Mouse (Mus musculus) adrenal gland, adult 2 months (tissue): Measurements from ENCODE around the gene Vmn1r124. TPM values are rescaled to one million over a fixed set of nuclear protein-coding genes. Genes with fewer than 3 reads are reported as not detected.
"Not testable (repeated sequence)": the region's sequence is repeated elsewhere in the genome, so short reads cannot be mapped to it uniquely, and the experiment has no call there.

Experiments
- DNase-seq: peaks from one replicate; pipeline ENCODE4 v3.0.0; 2021
- long read RNA-seq: library from polyadenylated mRNA; stranded (forward); transcript quantifications from one replicate; pipeline ENCODE4 v2.0.0, GENCODE M21; 2021
- polyA plus RNA-seq: library from polyadenylated mRNA; depleted of rRNA; stranded (reverse); fragments of >200 nt; gene quantifications from 2 replicates; pipeline ENCODE4 v1.2.3, GENCODE M21; 2012; rRNA removed
- total RNA-seq, 2 experiments: library from RNA; stranded (reverse); gene quantifications; 2 replicates each; pipeline ENCODE4 v1.2.3; 2021

Vmn1r124 gene
- not detected for total RNA-seq
- polyA plus RNA-seq = not detected in 2 replicates
- long read RNA-seq = 0 reads

DNA sequence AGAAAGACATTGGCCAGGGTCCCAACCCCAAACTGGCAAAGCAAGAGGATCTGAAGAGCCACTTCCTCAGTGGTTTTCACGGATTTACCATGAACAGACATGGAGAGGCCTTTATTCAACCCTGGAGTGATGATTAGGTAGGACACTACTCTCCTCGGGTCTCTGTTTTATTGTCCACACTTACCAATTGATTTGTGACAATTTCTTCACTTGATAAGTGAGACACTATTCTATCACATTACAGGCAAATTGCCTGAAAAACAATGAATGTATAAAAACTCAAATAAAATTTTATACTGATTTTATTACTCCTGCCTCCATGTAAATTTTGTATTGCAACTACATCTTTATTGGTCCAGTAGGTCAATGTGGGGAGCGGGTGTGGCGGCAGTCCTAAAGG is at the start of gene Vmn1r124:
Vmn1r124 (minus strand) TSS at position 101 of the 400 bp plus-strand sequence.
- not testable (repeated sequence) for DNase-seq

DNA sequence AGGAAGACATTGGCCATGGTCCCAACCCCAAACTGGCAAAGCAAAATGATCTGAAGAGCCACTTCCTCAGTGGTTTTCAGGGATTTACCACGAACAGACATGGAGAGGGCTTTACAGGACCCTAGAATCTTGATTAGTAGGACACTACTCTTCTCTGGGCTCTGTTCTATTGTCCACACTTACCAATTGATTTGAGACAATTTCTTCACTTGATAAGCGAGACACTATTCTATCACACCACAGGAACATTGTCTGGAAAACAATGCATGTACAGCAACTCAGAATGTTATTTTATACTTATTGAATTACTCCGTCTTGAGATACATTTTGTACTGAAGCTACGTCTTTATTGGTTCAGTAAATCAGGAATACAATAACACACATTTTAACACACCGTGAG is 41.0 kb upstream of the Vmn1r124 start, which contains the start of gene Vmn1r126:
Vmn1r126 (minus strand) TSS at position 101 of the 400 bp plus-strand sequence.
- DNase-seq = not testable (repeated sequence)

DNA sequence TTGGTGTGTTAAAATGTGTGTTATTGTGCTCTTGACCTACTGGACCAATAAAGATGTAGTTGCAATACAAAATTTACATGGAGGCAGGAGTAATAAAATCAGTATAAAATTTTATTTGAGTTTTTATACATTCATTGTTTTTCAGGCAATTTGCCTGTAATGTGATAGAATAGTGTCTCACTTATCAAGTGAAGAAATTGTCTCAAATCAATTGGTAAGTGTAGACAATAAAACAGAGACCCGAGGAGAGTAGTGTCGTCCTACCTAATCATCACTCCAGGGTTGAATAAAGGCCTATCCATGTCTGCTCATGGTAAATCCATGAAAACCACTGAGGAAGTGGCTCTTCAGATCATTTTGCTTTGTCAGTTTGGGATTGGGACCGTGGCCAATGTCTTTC is 11.5 kb upstream of the Vmn1r124 start, which contains the start of gene Vmn1r125:
Vmn1r125 (plus strand) TSS at position 301 of the 400 bp plus-strand sequence.
- not testable (repeated sequence) for DNase-seq

Other genes starting within 250 kb of the Vmn1r124 start
- not detected for gene Vmn1r119, start 248.2 kb downstream of the Vmn1r124 start, total RNA-seq
- not detected in 2 replicates for gene Vmn1r119, start 248.2 kb downstream of the Vmn1r124 start, polyA plus RNA-seq
- not detected for gene Vmn1r120, start 206.8 kb downstream of the Vmn1r124 start, total RNA-seq
- gene Vmn1r120, start 206.8 kb downstream of the Vmn1r124 start, polyA plus RNA-seq = not detected in 2 replicates
- gene Vmn1r121, start 162.1 kb downstream of the Vmn1r124 start, total RNA-seq = not detected
- gene Vmn1r121, start 162.1 kb downstream of the Vmn1r124 start, polyA plus RNA-seq = not detected in 2 replicates
- gene Vmn1r122, start 126.5 kb downstream of the Vmn1r124 start, total RNA-seq = not detected
- gene Vmn1r122, start 126.5 kb downstream of the Vmn1r124 start, polyA plus RNA-seq = not detected in 2 replicates
- gene Vmn1r123, start 98.4 kb downstream of the Vmn1r124 start, total RNA-seq = not detected
- not detected in 2 replicates for gene Vmn1r123, start 98.4 kb downstream of the Vmn1r124 start, polyA plus RNA-seq
- gene Gm5157, start 70.2 kb downstream of the Vmn1r124 start, total RNA-seq = not detected
- gene Gm5157, start 70.2 kb downstream of the Vmn1r124 start, polyA plus RNA-seq = not detected in 2 replicates
- not detected for gene Vmn1r125, start 11.6 kb upstream of the Vmn1r124 start, total RNA-seq
- not detected in 2 replicates for gene Vmn1r125, start 11.6 kb upstream of the Vmn1r124 start, polyA plus RNA-seq
- not detected for gene Vmn1r126, start 40.9 kb upstream of the Vmn1r124 start, total RNA-seq
- not detected in 2 replicates for gene Vmn1r126, start 40.9 kb upstream of the Vmn1r124 start, polyA plus RNA-seq
- gene Vmn1r127, start 59.2 kb upstream of the Vmn1r124 start, total RNA-seq = not detected
- not detected in 2 replicates for gene Vmn1r127, start 59.2 kb upstream of the Vmn1r124 start, polyA plus RNA-seq
- not detected for gene Vmn1r128, start 88.8 kb upstream of the Vmn1r124 start, total RNA-seq
- not detected in 2 replicates for gene Vmn1r128, start 88.8 kb upstream of the Vmn1r124 start, polyA plus RNA-seq
- gene Vmn1r129, start 100.7 kb upstream of the Vmn1r124 start, total RNA-seq = not detected
- gene Vmn1r129, start 100.7 kb upstream of the Vmn1r124 start, polyA plus RNA-seq = not detected in 2 replicates
- gene Gm6882, start 172.1 kb upstream of the Vmn1r124 start, total RNA-seq = not detected
- gene Gm6882, start 172.1 kb upstream of the Vmn1r124 start, polyA plus RNA-seq = not detected in 2 replicates